Mouse (Mus musculus) monocyte, adult 2 months (primary cell): ENCODE measurements at regions not wholly inside any gene's neighbourhood (a gene's known extent, or its start where the extent isn't known, plus 50 kb on each side); places are given as distances from the start of the nearest gene placed in this dataset.

Experiments used
- DNase-seq, 2 experiments: peaks; one replicate each; pipeline ENCODE4 v3.0.0; 2022; ENCODE audit warnings: low spot score in 2 of 2, low read depth in 1 of 2

DNA sequence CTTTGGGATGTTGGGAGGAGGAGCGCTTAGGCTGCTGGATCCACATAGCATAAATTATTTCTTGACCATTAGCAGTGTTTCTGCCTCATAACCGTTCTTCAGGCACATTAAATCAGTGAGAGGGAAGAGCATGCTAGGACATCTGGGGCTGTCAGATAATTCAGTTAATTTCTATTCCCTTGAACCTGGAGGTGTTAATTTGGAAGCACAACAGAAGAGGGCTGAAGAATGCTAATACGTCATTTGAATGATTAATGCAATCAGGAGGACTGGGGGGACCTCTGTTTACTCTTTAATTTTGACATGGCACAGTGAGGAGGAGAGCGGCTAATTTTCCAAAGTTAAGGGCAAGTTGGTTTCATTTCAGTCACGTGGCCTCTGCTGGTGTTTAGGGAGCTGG, 294.8 kb downstream of the Bcl11a start:
- no peak for DNase-seq

DNA sequence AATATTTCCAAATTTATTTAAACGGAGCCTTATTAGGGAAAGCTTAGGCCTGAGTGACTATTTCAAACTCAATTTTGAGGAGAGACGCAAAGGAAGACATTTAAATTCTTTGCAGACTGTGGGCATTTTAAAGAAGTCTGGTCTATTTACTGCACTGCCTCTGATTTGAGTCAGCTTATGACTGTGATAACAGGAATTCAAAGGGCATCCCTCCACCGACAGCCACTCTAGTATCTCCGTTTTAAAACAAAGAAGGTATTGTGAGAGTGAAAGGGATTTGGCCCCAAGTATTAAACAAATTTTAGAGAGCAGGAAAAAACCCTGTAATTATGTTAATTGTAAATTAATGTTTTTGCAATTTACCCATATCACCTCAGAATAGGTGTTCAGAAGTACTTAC, 295.4 kb downstream of the Bcl11a start:
- no peak for DNase-seq

DNA sequence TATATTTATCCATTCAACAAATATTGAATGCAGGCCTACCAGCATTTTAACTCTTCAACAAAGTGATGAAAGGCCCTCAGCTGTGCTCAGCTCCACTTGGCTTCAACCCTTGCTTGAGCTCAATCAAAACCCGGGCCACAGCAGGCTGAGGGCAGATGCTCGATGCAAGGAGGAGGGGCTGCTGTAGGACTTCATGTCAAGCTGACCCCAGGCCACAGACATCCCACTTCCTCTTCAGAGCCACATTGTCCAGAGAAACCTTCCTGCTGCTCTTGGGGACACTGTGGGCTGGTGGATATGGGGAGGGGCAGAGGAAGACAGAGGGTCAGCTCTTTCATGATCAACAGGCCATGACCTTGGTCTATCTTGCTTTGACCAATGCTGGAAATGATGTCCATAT, 299.7 kb downstream of the Bcl11a start:
- DNase-seq, result no peak

DNA sequence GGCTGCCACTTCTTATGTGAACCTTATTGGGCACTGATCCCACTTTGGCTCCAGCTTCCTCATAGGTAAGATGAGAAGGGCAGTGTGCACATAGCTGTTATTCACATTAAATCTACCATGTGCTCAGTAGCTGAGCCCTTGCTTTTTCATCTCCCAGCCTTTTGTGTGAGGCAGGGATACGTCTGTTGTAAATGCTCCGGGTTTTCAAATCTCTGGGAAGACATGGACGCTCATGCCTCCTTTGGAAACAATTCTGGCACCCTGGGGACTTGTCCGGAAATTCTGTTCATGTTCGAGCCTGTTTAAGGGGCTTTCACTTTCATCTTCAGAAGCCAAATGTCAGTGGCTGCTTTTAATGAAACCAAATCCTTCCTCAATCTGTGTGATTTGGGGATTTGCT, 312.7 kb downstream of the Bcl11a start:
- DNase-seq, result no peak

DNA sequence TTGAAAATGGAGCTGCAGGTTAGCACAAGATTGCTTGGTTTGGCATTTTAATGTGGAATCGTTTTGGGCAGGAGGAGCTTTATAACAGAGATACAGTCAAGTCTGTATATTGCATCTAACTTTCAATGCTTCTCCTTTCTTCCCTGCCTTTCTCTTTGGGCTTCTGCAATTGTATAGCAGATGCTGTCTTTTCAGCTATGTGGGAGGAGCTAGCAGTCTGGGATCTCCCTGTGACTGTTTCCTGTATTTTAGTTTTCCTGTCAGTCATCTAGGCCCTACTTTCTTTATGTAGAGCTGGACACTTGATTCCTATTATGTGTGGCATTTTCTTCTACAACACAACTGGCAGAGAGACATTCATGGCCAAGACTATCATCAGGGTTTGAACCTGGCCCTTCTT, 313.5 kb downstream of the Bcl11a start:
- DNase-seq, result no peak

DNA sequence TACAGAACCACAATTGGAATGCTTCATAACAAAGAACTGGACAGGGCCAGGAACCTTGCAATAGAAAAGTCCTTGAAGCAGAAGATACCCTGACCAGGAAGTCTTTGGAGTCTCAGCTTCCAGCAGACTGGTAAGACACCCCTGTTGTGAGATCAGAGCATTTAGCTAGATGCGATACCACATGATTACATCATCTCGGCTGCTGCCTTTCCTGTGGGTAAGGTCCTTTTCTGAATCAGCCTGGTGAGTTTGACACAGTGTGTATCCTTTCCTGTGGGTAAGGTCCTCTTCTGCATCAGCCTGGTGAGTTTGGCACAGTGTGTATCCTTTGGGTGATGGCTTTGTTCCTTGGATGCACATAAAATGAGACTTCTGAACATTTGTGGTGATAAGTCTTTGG, 317.6 kb downstream of the Bcl11a start:
- no peak for DNase-seq

DNA sequence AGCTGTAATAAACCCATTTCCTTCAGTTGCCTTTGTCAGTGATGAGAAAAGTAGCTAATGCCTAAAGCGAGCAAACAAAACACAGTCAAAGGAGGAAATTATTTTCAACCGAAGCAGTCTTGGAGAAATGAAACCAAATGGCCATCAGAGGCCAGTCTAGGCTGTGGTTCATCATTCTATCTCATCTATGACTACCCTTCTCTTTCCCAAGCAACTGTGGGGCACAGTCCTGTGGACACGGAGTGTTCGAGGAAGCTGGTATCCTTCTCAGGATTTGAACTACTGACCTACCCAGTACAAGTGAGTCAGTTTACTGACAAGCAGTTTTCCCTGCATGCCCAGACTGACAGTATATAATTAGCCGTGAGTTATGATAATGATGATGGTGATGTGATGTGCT, 319.1 kb downstream of the Bcl11a start:
- DNase-seq, result no peak

DNA sequence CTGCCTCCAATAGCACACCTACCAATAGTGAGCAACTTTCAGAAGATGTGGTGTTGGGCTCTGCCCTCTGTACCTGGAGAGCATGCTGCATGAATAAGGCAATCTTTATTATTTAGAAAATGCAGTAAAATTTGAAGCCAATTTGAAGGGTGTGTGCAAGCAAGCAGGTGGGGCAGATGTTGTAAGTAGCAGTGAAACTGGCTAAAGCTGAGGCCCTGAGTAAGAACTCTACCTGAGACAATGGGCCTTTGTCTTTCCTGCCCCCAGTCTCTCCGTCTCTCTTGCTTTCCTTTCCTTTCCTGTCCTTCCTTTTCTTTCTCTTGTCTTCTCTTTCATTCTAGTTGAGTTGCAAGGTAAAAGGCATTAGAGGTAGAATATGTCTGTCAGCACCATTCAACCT, 319.9 kb downstream of the Bcl11a start:
- no peak for DNase-seq

DNA sequence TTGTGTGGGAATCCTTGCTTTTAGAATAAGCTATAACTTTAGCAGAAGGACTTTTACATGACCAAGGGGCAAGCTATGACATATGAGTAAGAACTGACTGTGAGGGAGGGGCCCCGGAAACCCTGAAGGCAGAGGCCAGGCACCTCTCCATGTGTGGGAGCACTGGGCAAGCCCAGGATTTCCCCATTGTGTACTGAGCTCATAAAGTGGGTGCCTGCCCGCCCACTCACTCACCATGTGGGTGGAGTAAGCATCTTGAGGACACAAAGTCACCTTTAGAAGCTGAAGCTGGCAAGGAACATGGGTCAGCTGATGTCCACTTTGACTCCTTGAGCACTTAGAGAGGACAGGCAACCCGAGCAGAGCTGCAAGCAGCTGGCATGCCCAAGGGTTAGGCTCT, 323.3 kb downstream of the Bcl11a start:
- DNase-seq, result no peak

DNA sequence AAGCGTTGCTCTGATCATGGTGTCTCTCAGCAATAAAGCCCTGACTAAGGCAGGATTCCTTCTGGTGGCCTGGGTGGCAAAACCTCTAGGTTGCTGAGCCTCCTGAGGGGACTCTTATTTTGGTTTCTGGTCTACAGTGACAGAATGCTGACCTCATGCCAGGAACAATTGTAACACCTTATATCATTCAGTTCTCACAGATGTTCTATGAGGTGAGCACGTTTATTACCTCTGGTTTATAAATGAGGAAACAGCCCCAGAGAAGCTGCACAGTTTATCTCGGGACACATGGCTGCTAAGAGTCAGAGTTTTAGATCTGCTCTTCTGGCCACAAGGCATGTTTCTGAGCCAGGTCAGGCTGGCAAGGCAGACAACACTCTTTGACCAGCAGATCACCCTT, 324.3 kb downstream of the Bcl11a start:
- no peak for DNase-seq

DNA sequence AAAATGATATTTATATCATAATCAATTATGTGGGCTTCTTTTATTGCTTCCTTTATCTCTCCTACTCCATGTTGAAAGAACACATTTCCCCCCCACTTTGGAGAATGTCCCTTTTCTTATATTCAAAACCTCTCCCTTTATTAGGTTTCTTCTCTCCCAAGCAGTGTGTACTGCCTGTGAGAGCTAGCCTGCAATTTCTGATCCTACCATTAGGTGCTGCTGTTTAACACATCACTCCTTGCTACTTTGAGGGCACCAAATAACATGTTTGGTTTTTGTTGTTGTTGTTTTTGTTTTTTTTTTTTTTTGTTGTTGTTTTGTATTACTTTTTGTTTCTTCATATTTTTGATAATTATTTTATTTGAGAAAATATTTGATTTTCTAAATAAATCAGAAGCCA, 336.9 kb downstream of the Bcl11a start:
- no peak for DNase-seq

DNA sequence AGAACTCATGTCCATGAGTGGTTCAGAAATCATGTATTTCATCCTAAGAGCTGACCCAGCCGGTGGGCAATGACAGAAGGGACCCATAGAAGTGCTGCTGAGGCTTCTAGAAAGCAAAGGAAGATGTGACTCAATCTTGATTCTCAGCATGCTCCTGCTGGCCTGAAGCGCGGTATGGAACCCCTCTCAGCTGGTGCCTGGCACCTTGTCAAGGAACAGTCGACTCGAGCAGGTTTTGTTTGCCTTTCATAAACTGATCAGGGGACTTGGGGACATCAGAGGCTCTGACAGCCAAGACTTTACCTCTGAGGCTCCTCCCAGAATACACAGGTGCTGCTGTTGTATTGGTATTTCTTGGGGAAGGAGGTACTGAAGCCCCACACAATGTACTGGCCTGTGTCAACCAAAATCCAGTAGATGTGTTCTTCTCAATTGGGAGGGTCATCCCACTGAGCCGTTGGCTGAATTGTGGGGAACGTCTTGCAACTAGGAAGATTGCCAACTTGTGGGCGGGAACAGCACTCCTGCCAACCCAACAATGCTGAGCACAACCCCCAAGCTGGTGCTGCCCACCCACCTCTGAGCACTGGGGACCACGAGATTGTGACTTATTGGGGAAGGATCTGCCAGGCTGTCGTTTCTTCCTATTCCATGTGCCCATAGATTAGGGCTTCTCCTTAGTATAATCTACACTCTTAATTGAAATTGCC, 344.4 kb downstream of the Bcl11a start:
- DNase-seq, result no peak

DNA sequence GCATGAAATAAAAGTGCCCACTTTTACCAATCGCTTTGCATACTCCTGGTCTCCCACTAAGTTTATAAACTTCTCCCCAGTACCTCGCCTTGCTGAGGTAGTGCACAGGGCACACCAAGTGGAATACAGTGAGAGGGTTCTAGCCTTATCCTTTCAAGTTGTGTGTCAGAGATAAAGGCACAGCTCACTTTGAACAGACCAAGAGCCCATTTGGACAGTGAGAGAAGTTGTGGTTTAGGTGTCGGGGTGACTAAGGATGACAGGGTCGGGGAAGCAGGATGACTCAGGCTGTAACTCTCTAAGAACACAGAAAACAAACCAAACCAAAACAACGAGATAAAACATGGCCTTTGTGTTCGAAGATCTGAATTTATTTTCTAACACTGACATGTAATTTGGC, 345.4 kb downstream of the Bcl11a start:
- no peak for DNase-seq

DNA sequence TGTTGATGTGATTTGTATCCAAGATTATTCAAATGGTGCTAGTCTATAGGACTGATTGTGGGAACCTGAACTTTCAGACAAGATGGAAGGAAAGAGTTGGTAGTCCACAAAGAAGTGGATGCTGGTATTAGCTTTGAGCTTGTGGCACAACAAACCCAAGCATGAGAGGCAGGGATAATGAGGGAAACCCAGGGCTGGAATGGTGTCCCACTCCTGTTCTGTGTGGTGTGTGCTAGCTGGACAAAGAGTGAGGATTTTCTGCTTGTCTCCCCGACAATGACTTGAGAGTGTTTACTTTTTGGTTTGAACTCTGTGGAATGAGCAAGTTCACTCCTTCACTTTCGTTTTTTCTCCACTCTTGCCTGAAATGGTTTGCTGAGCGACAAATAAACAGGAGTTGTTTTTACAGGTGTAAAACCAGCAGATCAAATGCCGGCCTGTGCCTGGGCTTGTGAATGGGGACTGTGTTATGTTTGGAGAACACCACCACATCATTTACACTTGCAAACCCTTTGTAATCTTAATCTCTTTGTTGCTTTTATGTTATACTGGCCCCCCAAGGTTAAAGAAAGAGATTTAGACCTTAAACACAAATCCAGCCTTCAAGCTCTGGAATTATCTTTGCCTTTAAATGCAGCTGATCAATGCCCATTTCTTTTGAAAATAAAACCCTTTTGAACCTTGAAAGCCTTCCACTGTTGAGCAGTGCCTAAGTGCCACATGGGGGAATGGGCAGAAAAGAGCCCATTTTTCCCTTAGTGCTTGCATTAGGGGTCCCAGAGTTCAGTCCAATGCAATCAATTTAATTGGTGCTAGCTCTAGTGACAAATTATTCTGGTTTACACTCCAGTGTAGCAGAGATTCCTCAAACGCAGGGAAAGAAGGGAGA, 349.4 kb downstream of the Bcl11a start:
- no peak for DNase-seq

DNA sequence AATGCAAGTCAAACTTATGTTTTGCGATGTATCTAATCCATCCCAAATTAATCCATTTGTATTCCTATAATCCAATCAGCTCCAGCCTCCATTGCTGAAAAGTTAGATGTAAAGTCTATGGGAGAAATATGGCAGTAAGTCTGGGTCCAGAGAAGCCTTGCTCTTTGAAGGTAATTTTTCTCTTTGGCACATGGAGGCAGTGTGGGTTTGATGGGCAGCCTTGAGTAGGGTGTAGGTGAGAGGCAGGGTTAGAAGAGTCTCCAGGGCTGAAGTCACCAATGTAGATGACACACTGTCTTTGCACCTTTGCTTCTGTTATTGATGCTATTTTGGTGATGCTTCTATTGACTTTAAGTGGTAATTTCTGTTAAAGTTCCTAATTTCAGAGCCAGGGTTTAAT, 370.8 kb downstream of the Bcl11a start:
- no peak for DNase-seq

DNA sequence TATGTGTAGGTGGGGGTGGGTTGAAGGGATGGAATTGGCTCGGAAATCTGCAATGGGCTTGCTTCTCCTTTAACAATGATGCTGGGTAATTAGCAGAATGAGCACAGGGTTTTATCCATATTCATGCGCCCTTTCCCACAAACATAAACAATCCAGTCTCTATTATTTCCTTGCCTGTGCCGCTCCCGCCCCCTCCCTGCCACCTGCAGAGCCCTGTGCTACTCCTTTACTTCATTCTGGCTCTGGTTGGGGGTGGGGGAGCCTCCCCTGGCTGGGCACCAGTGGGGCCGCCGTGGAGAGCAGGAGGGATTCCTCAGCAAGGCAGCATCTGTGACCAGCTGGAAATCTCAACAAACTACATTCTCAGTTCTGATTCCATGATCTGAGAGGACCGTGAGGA, 374.4 kb downstream of the Bcl11a start:
- DNase-seq, result no peak

DNA sequence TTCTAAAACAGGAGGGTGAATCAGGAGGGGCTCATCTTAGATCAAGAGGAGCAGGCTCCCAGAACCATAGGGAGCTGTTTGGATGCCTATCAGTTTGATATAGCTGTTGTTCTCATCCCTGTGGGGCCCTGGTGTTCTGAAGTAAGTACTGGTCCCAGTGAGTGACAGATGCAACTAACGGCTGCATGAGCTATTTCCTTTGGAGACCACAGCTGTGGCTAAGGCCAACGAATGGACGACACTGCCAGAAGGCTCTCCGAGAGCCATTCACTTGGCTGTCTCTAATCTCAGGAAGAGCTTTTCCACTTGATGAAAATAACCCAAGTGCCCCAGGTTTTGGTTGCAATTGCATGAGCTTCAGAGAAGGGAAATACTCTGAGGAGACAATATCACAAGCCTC, 386.8 kb downstream of the Bcl11a start:
- no peak for DNase-seq

DNA sequence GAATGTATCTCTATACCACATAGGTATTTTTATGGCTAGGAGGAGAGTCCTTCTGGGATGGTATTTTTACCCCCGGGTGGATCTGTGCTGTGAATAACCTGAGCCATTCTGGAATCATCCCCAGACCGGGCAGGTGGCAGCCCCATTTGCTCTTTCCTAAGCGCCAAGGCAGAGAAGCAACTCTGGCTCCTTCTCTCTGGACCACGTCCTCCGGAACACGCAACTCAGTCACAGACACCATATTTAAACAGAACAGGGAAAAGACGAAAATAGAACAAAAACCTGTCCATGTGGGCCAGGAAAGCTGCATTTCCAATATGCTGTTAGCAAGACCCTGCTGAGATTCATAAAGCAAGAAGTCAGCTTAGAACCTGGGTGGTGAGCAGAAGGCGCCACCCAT, 389.6 kb downstream of the Bcl11a start:
- no peak for DNase-seq

DNA sequence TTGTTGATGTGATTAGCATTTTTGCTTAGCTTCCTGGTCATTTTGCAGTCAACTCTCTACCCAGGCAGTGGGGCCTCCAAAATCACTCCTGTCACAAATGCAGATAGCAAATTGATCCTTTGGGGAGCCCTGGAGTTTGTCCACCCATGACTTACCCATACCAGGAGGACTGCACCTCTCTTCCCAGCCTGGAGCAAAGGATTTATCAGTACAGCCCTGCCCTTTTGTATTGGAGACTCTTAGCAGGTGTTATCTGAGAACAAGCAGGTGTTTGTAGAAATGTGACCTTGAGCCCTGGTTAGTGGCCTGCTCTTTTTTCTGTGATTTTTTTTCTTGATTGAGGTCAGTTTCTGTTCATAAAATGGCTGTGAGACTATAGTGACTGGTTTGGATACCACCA, 392.6 kb downstream of the Bcl11a start:
- no peak for DNase-seq

DNA sequence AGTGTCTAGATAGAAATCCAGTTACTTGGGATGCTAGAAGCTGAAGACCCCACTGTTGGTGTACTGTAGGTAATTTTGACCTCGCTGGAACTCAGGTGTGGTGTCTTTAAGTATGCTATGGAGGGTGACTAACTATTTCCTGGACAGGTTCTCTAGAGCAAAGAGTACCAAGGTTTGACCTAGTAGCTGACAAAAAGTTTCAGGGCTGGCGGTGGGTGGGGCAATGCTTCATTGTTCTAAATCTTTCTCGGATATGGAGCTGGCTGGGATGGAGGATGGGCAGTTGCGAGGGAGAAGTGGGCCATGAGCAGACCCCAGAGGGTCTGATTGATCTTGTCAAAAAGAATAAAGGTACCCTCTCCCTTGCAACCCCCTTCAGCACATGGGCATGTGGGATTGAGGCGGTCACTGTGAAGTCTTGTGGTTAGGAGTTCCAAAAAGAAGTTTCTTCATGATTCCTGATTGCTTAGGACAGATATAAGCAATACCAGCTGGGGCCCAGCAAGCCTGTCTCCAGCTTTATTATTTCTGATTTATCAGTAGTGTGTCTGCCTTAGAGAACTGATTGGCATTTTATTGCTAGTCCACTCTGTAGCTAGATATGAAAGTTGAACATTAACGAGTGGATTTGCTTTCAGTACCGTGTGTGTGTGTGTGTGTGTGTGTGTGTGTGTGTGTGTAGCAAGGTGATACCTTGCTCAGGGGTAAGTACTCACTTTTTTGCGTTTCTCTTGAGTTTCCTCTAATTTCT, 394.9 kb downstream of the Bcl11a start:
- DNase-seq, result no peak

DNA sequence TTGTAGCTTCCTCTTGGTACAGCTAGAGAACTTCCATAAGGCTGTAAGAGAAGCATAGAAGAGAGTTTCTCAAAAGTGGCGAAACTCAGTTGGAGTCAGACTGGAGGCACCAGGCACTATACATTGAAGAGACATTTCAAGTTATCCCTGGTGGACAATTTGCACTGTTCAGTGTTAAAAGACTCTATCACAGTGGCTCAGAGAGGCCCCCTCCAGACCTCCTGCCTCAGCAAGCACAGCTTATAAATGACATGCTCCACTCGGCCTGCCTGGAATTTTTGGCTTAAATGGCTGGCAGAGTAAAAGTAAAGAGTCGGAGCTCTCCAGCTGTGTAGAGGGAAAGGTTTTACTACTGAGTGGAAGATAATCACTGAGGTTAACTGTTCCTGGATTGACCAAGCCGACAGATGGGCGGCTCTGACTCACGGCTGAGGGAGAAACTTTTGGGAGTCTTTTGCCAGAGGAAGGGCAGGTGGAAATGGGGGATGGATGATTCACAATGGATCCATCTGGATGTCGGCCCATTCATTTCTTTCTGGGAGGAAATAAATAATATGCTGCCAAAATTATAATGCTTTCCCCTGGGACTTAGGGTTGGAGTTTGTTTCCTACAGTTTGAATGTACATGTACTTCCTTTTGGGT, 395.6 kb downstream of the Bcl11a start:
- no peak for DNase-seq
